Mouse (Mus musculus): Measurements from ENCODE around the gene Slc4a4.

GRCm38 (mm10) chr5:88904841-88905240, 18.2 kb downstream of the Slc4a4 start:
- TF ChIP-seq POLR2A (IDR thresholded peaks at IDR 0.05; ENCODE audit: insufficient read length, low read depth) (no peak), SRF (IDR thresholded peaks at IDR 0.05; ENCODE audit: control insufficient read depth, insufficient read length, low read depth) (no peak), POLR2AphosphoS2 (IDR thresholded peaks at IDR 0.05; ENCODE audit: insufficient read length, low read depth) (no peak), REST (IDR thresholded peaks at IDR 0.05; ENCODE audit: insufficient read depth, insufficient read length) (no peak), TCF12 (IDR thresholded peaks at IDR 0.05; ENCODE audit: insufficient read depth, poor library complexity, severe bottlenecking) (no peak), MAX (IDR thresholded peaks at IDR 0.05; ENCODE audit: low read depth) (no peak), E2F4 (IDR thresholded peaks at IDR 0.05; ENCODE audit: insufficient read depth) (no peak)
